Mouse (Mus musculus) embryo, embryonic 11.5 days (tissue): ENCODE measurements around the gene Nedd9.

ENCODE experiments used
- DNase-seq: peaks from one replicate; pipeline ENCODE4 v3.0.0-alpha.2; 2012; ENCODE audit warnings: low read depth, low spot score

The Nedd9 gene

GRCm38 (mm10) chr13:41486606-41487408 is at the start of gene Nedd9:
Gene Nedd9 (minus strand): TSS chr13:41487362.
- no peak for DNase-seq

- DNase-seq = no peak
Observed at GRCm38 (mm10) chr13:41532625-41533024, 45.5 kb upstream of the Nedd9 start.

GRCm38 (mm10) chr13:41530326-41530725 is 43.2 kb upstream of the Nedd9 start:
- DNase-seq = no peak

GRCm38 (mm10) chr13:41524208-41524607 is 37.0 kb upstream of the Nedd9 start:
- DNase-seq = no peak

GRCm38 (mm10) chr13:41521296-41521695 is 34.1 kb upstream of the Nedd9 start:
- no peak for DNase-seq

GRCm38 (mm10) chr13:41520549-41521161 is 33.5 kb upstream of the Nedd9 start:
- no peak for DNase-seq

GRCm38 (mm10) chr13:41519792-41520191 is 32.6 kb upstream of the Nedd9 start:
- no peak for DNase-seq

GRCm38 (mm10) chr13:41517193-41517592 is 30.0 kb upstream of the Nedd9 start:
- DNase-seq = no peak

- no peak for DNase-seq
Observed at GRCm38 (mm10) chr13:41515749-41516148, 28.6 kb upstream of the Nedd9 start.

- no peak for DNase-seq
Observed at GRCm38 (mm10) chr13:41514918-41515317, 27.8 kb upstream of the Nedd9 start.

- no peak for DNase-seq
Observed at GRCm38 (mm10) chr13:41513456-41513855, 26.3 kb upstream of the Nedd9 start.

- no peak for DNase-seq
Observed at GRCm38 (mm10) chr13:41512243-41512642, 25.1 kb upstream of the Nedd9 start.

GRCm38 (mm10) chr13:41510631-41511419 is 23.7 kb upstream of the Nedd9 start:
- no peak for DNase-seq

GRCm38 (mm10) chr13:41505594-41505993 is 18.4 kb upstream of the Nedd9 start:
- no peak for DNase-seq

- no peak for DNase-seq
Observed at GRCm38 (mm10) chr13:41504997-41505396, 17.8 kb upstream of the Nedd9 start.

- DNase-seq = no peak
Observed at GRCm38 (mm10) chr13:41504448-41504847, 17.3 kb upstream of the Nedd9 start.

GRCm38 (mm10) chr13:41502917-41503301 is 15.7 kb upstream of the Nedd9 start:
- no peak for DNase-seq

GRCm38 (mm10) chr13:41502136-41502916 is 15.2 kb upstream of the Nedd9 start:
- no peak for DNase-seq

GRCm38 (mm10) chr13:41500793-41501192 is 13.6 kb upstream of the Nedd9 start:
- DNase-seq = no peak

- no peak for DNase-seq
Observed at GRCm38 (mm10) chr13:41498611-41499121, 11.5 kb upstream of the Nedd9 start.

- DNase-seq = no peak
Observed at GRCm38 (mm10) chr13:41494681-41495080, 7.5 kb upstream of the Nedd9 start.
